Mouse (Mus musculus): ENCODE results near the gene Pdk1. TPM values are rescaled to one million over a fixed set of nuclear protein-coding genes. Genes with fewer than 3 reads are reported as not detected.

Pdk1 gene
- total RNA-seq, 2 experiments from 2014 or later: 52.2 to 85.3 TPM

DNA sequence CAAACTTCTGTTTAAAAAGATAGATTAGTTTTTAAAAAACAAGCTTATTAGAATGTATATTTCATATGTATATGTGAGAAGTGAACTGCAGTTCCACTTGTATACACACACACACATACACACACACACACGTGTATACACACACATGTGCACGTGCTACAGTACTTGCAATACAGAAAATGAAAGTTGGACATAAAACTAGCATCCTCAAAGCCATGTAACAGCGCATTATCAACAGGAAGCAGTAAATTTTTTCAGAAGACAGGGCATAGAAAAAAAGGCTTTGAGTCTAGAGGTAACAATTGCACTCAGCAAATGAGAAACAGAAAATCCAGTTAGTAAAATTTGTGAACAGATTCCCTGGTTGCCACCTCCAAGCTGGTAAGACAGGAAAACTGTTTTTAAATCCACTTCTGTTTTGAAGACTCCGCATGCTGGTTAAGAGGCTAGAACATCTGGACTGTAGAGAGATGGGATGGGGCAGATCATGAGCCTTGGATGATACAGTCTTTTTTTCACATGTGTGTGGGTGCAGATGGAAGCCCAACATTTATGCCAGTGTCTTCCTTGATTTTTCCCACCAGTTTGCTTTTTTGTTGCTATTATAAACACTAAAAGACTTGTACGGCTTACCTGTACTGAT is 9.4 kb upstream of the Pdk1 start:
- H3K27ac ChIP-seq: no peak overlapping the region
- intact Hi-C loops (cut with DNase I): no loop called here
- TF ChIP-seq CTCF (IDR thresholded peaks at IDR 0.05): no peak
- no peak for DNase-seq
- no peak overlapping the region for H3K4me3 ChIP-seq

DNA sequence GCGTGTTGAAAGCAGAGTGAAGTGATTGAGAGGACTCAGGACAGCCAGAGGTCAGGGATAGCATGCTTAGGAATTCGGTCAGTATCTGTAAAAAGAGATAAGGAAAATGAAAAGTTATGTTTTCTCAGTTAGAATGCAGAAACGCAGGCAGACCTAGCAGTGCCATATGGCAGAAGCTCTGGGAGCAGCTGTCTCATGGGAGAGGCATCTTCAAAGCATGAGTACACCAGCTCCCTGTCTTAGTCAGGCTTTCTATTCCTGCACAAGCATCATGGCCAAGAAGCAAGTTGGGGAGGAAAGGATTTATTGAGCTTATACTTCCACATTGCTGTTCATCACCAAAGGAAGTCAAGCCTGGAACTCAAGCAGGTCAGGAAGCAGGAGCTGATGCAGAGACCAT is 8.0 kb upstream of the Pdk1 start:
- intact Hi-C loops (cut with DNase I): no loop called here
- Histone ChIP-seq H3K27ac (no peak overlapping the region), H3K4me3 (no peak overlapping the region)
- no peak for TF ChIP-seq CTCF (IDR thresholded peaks at IDR 0.05)
- no peak for DNase-seq

DNA sequence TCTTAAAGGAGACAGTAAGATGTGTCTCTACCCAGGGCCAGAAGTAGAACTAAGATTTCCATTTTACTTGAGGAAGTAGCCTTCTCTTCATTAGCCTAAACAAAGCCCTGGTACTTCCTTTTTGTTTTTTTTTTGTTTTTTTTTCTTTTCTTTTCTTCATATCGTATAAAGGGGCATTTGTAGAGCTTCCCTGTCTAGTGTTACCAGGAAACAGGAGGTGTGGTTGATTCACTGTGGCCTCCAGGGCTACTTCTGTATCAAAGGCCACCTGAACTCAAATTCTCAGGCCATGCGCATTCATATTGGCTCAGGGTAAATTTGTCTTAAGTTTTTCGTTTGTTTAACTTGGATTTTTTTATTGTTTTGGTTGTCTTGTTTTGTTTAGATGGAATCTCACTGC is 7.1 kb upstream of the Pdk1 start:
- Histone ChIP-seq H3K27ac (no peak overlapping the region), H3K4me3 (no peak overlapping the region)
- DNase-seq: no peak
- intact Hi-C loops (cut with DNase I): no loop called here
- TF ChIP-seq CTCF (IDR thresholded peaks at IDR 0.05): no peak

DNA sequence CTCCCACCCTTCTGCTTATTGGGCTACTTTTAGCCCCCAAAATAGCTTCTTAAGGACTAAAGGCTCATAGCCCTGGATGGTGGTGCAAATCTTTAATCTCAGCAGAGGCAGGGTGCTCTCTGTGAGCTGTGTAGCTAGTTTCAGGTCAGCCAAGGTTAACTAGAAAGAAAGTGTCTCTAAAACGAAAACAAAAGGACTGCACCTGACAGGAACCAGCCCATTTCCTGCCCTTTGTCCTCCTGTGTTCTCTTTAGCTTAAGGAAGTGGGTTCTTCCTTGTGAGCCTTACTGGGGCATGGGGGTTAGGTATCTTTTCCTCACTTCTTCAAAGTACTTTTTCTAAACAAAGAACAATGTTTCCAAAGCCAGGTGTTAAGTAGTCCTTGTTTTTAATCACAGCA is 6.5 kb upstream of the Pdk1 start:
- TF ChIP-seq CTCF (IDR thresholded peaks at IDR 0.05): no peak
- intact Hi-C loops (cut with DNase I): no loop called here
- peak overlapping the region; percentile 6; the same call in 1 of the 2 replicates for H3K27ac ChIP-seq

GRCm38 (mm10) chr2:71867019-71867418 is 6.0 kb upstream of the Pdk1 start:
- H3K4me3 ChIP-seq: no peak overlapping the region; the same call in 1 of the 2 replicates
- H3K27ac ChIP-seq: peak overlapping the region; percentile 72
- no peak for DNase-seq
- TF ChIP-seq CTCF (IDR thresholded peaks at IDR 0.05): no peak
- intact Hi-C loops (cut with DNase I): no loop called here

More for the DNA sequence above, 6.5 kb upstream of the Pdk1 start:
- H3K4me3 ChIP-seq: no peak overlapping the region
- no peak for DNase-seq

GRCm38 (mm10) chr2:71867480-71867879 is 5.5 kb upstream of the Pdk1 start:
- intact Hi-C loops (cut with DNase I): no loop called here
- DNase-seq: no peak
- no peak for TF ChIP-seq CTCF (IDR thresholded peaks at IDR 0.05)
- Histone ChIP-seq H3K27ac (peak overlapping the region; percentile 72), H3K4me3 (peak overlapping the region; percentile 36)

GRCm38 (mm10) chr2:71868256-71868655 is 4.8 kb upstream of the Pdk1 start:
- intact Hi-C loops (cut with DNase I): no loop called here
- no peak for DNase-seq
- peak overlapping the region; percentile 72 for H3K27ac ChIP-seq

DNA sequence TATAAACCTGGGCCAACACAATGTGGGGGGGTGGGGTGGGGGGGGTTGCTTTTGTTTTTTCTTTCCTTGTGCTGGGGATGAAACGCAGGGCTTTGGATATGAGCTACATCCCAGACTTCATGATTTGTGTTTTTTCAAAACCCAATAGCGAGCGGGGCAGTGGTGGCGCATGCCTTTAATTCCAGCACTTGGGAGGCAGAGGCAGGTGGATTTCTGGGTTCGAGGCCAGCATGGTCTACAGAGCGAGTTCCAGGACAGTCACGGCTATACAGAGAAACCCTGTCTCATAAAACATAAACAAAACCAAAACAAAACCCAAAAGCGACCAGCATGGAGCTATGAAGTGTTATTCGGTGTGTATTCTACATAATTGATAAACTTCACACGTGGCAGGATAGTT is 883 bp upstream of the Pdk1 start:
- no peak for DNase-seq
- intact Hi-C loops (cut with DNase I): no loop called here
- Histone ChIP-seq H3K27ac (no peak overlapping the region), H3K4me3 (peak overlapping the region; percentile 91)
- TF ChIP-seq CTCF (IDR thresholded peaks at IDR 0.05): no peak

More at GRCm38 (mm10) chr2:71868256-71868655, 4.8 kb upstream of the Pdk1 start:
- no peak overlapping the region for H3K4me3 ChIP-seq
- no peak for TF ChIP-seq CTCF (IDR thresholded peaks at IDR 0.05)

GRCm38 (mm10) chr2:71873474-71874322 is 674 bp downstream of the Pdk1 start:
- TF ChIP-seq CTCF (IDR thresholded peaks at IDR 0.05): no peak
- Histone ChIP-seq H3K27ac (peak overlapping the region; percentile 97), H3K4me3 (peak overlapping the region; percentile 91)
- intact Hi-C loops (cut with DNase I): no loop called here
- peak; percentile 59 for DNase-seq

GRCm38 (mm10) chr2:71874422-71874821 is 1.4 kb downstream of the Pdk1 start:
- H3K4me3 ChIP-seq: no peak overlapping the region
- intact Hi-C loops (cut with DNase I): no loop called here
- no peak overlapping the region; the same call in 1 of the 2 replicates for H3K27ac ChIP-seq
- no peak for DNase-seq
- no peak for TF ChIP-seq CTCF (IDR thresholded peaks at IDR 0.05)

GRCm38 (mm10) chr2:71874836-71875235 is 1.8 kb downstream of the Pdk1 start:
- intact Hi-C loops (cut with DNase I): no loop called here
- DNase-seq: no peak
- no peak overlapping the region for H3K27ac ChIP-seq
- no peak overlapping the region for H3K4me3 ChIP-seq
- TF ChIP-seq CTCF (IDR thresholded peaks at IDR 0.05): no peak

- no peak for TF ChIP-seq CTCF (IDR thresholded peaks at IDR 0.05)
- no peak for DNase-seq
- intact Hi-C loops (cut with DNase I): no loop called here
- Histone ChIP-seq H3K4me3 (no peak overlapping the region), H3K27ac (peak overlapping the region; percentile 9; the same call in 1 of the 2 replicates)
Observed at GRCm38 (mm10) chr2:71877865-71878264, 4.8 kb downstream of the Pdk1 start.

DNA sequence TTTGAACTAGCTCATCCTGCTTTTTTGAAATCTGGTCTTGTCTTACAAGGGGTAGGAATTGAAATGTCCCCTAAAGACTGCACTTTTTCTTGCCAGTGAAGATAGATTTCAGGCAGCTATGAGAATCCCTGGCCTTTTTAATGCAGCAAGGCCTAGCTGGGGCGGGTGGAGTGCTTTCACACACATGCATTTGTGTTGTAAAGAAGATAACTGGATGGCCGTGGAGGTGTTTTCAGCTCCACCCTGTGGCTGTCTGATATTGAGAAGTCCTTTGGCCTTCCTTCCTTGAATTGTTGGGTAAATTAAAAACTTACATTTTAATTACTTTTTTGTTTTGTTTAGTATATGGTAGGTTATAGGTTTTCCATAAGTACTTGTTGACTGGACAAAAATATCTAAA is 5.4 kb downstream of the Pdk1 start:
- no peak overlapping the region for H3K4me3 ChIP-seq
- peak overlapping the region; percentile 9; the same call in 1 of the 2 replicates for H3K27ac ChIP-seq
- no peak for DNase-seq
- intact Hi-C loops (cut with DNase I): no loop called here
- no peak for TF ChIP-seq CTCF (IDR thresholded peaks at IDR 0.05)
